Mouse (Mus musculus) thymus, postnatal 0 days (tissue): Measurements from ENCODE around the gene Tmem129. TPM values are rescaled to one million over a fixed set of nuclear protein-coding genes. Genes with fewer than 3 reads are reported as not detected.
A peak's percentile ranks its signal among the peaks of the same experiment; 100 is the strongest.

Experiments used
- DNase-seq: peaks from one replicate; pipeline ENCODE4 v3.0.0-alpha.2; 2015; ENCODE audit warnings: low spot score
- polyA plus RNA-seq: library from polyadenylated mRNA; unstranded; fragments of >200 nt; fragmentation: Nextera tagmentation; extraction: Ambion mirVana; gene quantifications from 2 replicates; pipeline ENCODE4 v1.2.1, GENCODE M21; 2015

Gene Tmem129
- polyA plus RNA-seq, 1 experiment from 2014 or later = 30.8 TPM

DNA sequence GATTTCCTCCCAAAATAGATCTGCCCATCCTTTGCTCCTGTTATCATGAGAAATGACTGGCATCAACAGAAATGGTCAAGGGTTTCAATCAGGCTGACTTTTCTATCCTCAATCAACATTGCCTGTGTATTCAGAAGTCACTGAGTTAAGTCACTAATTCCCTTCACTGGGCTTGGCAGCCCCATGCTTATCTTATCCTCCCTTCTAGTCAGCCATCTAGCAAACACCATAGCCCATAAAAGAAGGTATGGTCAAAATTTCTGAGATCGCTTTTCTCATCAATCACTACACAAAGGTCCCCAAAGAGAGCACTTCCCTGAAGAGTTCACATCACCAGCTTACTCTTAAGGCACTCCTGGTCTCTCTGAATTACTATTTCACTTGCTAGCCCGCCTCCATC is 7.2 kb downstream of the Tmem129 start:
- no peak for DNase-seq

DNA sequence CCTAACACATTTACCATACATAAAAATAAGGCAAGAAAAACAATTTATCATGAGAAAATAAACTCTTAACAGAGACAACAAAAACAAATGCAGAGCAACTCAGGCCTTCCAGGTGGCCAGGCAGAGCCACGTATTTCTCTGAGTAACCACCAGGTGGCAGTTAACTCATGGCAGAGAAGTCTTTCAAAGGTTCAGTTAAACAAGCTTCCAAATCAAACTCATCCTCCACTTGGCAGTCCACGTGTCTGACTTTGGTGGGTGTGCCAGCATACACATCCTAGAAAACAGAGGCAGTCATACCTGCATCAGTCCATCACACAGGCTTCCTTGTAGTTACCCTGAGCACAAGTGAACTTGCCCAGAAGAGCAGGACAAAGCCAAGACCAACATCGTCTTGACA is 17.6 kb downstream of the Tmem129 start:
- peak; percentile 63 for DNase-seq

DNA sequence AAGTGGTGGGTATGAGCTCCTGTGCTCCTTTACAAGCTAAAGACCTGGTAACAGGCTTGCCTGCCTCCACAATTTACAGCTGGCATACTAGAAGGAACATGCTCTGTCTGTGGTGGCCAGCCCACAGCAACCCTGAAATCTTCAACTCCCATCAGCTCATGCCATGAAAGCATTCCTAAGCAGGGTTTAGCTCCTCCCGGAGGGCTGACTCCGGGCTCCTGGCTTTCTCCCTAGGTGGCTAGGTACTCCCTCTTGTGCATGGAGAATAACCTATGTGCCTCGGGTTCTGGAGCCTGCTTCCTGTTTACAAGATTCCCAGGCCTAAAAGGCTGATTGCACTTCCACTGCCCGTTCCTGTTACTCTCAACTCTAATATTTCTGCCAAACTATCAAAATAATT is 19.4 kb downstream of the Tmem129 start:
- no peak for DNase-seq

DNA sequence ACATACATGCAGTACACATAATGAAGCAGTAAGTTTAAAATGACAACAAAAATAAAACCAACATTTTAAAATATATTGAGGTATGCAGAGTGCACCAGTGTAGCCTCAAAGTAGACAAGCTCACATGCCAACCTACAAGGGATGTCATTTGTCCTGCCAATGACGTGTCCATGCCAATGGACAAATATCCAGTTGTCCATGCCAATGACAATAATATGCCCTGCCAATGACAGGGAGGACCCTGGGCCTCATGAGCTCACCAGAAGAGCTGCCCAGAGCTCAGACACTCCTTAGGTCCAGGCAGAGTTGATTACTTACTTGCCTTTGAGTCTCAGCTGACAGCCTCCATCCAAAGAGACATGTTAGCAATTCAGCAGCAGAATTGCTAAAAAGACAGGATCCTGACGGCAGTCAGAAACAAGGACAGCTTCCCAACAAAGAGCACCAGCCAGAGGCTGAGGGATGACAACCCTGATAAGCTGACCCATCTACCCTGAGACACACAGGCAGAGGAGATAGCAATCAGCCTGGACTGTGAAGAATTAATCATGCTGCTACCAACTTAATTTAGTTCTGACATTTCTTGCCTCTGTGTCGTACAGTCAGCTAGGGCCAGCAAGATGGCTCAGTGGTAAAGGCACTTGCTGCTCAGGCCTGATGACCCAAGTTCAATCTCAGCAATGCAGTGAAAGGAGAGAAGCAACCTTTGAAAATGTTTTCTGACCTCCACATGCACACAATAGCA is 20.4 kb downstream of the Tmem129 start:
- no peak for DNase-seq

DNA sequence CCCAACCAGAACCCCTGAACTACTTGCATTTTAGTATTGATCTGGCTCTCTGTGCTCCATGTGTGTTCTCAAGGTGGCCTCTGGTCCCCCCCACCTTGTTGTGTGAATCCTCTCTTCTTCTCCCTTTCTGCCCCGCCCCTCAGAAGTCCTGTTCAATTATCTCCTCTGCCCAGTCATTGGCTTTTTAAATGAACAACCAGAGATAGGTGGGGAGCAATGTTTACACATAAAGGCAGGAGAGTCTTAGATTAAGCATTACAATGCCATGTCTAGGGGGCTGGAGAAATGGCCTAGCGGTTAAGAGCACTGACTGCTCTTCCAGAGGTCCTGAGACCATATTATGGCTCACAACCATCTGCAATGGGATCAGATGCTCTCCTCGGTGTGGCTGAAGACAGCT is 22.9 kb downstream of the Tmem129 start:
- DNase-seq = no peak

DNA sequence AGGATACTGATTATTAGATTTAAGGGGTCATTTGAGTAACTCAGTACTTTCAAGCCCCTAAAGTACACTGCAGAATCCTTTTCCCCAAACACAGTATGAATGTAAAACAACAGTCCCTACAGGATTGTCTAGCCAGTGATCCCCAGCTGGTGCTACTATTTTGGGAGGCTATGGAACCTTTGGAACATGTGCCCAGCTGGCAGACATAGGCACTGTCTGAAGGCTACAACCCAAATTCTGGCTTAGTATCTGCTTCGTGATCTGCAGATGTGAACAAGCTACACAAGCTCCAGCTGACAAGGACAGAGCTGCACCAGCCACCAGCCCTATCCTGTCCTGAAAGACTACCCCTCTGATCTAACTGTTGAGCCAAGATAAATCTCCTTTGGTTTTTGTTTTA is 25.7 kb downstream of the Tmem129 start:
- DNase-seq = no peak

DNA sequence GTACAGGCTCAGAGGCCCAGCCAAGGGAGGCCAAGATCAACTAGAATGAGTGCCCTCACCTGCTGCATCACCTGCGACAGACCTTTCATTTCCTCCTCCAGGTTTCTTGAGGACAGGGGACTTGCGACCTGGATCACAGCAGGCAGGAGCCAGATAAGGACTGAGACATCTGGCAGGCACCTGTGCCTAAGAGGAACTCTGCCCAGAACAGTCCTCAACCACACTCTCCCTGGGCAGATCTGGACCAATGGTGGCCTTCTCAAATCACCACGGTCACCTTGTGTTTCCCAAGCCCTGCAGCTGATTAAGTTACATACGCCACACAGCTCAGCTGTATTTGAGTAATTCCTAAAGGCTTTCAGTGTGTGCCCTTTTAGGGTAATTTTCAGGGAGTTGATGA is 27.6 kb downstream of the Tmem129 start:
- DNase-seq = no peak

DNA sequence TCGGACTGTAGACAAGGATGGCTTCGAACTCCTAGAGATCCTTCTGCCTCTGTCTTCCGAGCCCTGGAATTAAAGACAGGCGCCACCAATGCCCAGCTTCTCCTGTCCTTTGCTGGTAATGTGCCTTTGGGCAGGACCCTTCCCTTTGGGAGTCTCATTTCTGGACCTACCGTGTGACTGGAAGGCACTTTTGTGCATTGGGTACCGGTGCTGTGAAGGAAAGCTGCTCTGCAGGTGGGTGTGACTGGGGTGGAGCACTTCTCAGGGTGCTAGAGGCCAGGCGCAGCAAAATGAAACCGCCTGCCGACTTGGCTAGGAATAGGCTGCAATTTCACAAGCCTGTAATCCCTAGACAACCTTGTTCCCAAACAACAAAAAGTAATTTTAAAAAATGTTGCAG is 28.2 kb downstream of the Tmem129 start:
- peak; percentile 48 for DNase-seq

DNA sequence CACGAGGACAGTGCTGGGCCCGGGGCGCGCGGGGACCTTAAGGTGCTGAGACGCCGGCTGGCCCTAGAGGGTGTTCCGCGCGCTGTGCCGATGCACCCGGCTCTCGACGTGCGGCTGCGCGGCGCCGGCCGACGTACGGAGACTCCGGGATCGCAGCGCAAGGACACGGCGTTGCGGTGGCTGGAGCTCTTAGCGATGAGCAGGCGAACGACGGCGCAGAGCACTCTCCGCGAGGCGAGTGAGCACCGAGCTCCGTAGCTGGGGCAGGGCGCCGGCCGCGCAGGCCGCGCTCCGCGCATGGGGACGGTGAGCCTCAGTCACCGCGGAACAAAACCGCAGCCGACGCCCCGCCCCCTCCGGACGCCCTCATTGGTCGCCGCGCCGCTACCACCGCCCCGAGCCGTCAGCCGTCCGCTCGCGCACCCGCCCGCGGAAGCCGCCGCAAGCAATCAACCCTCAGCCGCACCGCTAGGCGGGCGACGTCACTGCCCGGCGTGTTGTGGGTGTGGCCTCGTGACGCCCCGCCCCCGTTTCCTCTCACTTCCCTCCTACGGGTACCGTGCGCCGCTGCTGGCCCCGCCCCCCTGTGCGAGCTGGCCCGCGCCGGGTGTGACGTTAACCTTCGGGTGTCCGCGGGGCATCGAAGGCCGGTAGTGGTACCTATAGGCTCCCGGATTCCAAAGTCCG is 28.8 kb downstream of the Tmem129 start, which contains the start of the genes Fam53a and Gm9903:
Fam53a (minus strand) TSS at position 335 of the 687 bp plus-strand sequence.
Gm9903 (plus strand) TSS at position 625 of the 687 bp plus-strand sequence.
- DNase-seq = peak; percentile 98

DNA sequence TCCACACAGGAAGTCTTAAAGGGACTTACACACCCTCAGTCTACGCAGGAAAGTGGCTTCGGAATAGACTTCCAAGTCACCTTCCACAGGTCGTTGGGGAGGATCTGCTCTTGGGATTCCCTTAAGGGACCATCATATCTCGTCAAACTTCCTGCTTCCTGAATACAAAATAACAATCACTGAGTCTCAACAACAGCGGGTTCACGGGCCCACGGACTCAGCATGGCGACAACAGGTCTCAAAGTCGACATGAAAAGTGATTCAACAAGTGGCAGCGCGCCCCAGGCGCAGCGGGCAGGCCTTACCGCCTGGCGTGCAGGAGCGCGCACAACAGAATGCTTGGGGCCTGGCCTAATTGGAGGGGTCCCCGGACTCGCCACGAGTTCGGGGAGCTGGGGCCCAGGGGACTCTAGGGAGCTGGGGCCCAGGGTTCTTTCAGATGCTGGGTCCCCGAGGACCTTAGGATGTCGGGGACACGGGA is 29.4 kb downstream of the Tmem129 start:
- peak; percentile 76 for DNase-seq

DNA sequence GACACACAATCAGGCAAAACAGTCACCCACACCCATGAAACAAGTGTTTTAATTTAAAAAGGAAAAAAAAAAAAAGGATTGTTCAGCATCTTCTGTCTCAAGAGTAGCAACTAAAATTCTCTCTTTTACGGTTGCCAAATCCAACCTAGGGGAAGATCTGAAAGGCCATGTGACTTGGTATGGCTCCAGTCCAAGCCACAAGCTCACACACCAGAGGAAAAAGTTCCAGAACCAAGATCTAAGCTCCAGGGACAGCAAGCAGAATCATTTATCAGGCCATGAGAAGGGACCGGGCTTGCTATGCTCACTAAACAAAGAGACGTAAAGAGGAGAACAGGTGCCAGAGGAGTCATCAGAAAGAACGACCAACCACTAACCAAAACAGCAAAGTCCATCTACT is 30.2 kb downstream of the Tmem129 start:
- DNase-seq = peak; percentile 9

DNA sequence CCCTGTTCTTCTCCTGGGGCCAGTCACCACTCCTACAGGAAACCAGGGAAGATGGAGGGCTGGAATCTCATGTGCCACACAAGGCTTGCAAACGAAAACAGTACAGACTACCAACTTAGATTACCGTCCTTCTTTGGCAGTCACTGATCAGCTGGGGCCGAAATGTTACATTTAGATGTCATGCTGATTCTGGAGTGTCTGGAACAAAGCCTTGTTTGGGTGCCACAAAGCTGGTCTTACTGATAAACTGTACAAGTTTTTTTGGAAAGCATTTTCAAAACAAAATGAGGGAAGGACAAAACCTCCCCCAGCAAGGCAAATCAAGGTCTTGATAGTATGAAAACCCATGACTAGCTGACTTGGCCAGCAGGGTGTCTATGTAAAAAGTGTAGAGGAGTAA is 34.5 kb downstream of the Tmem129 start:
- DNase-seq = no peak

DNA sequence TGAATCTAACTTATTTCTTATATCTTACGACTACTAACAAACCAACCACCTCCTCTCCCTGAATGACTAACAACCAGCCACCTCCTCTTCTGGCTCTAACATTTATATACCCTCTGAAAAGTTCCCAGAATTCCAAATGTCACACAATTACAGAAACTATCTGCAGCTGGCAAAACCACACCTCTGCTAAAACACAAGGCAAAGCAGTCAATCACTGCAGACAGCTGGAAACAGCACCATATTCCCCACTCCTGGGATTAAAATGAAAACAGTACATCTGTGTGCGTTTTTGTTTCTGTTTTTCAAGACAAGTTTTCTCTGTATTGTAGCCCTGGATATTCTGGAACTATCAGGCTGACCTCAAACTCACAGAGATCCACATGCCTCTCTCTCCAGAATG is 35.5 kb downstream of the Tmem129 start:
- DNase-seq = no peak

DNA sequence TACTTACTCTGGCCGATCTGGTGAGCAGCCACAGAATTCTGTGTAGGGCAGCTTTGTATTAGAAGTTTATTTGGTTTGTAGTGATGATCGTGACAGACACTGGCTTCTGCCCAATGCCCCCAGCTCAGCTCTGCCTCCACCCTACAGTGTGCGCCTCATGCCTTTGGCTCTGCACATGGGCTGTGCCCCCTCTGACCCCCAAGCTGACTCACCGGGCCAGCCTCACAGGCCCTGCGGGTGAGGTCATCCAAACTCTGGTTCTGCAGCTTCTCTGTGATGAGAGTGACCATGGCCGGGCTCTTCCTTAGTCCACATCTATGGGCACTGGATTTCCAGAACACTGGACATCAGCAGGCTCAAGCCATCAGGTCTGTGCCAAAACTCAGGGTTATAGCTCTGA is 43.8 kb downstream of the Tmem129 start:
- no peak for DNase-seq

DNA sequence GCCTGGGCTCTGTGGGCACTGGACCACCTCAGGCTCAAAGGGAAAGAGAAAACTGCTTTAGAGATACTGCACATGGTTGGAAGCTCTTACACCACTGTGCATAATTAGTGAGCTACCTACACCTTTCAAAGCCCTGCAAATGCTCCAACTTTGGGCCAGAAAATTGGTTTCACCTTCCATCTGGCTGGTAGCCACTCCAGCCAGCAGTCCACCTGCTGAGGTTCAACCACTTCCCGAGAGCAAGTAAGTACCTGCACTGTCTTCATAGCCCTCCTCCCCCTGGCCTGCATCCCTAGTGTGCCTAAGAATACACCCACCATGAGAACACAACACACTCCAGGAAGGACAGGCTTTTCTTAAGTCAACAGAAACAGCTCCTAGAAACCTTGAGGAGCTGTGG is 46.4 kb downstream of the Tmem129 start:
- DNase-seq = no peak

DNA sequence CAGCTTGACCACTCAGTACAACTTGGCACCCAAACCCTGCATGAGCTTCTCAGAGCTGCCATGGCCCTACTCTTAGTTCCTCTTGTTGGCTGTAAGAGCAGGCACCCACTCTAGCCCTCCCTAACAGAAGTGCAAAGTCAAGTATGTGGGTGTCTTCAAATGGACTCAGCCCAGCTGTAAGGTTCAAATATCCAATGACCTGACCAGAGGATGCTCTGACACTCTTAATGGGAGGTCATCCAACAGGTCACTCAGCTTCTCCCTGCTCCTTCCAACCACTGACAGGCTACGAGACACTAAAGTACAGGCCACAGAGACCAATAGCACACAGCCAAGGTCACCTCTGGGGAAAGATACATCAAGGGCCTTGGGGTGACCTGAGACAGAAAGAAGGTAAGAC is 49.0 kb downstream of the Tmem129 start:
- no peak for DNase-seq

DNA sequence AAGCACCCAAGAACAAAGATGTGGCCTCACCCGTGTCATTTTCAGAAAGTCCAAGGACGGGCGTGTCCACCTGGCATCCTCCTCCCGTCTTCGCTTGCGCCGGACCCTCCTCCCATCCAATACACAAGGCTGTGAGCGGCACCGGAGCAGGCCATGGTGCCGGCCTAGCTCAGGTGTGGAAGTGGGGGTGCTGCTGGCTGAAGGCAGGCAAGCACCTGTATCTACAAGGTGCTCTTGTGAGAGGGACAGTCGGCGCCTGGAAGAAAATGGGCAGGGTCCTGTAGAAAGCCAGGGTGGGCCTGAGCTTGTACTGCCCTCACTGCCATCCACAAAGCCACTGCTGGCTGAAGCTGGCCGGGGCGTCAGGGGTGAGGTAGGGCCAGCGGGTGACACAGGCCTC is 50.8 kb downstream of the Tmem129 start:
- DNase-seq = no peak

DNA sequence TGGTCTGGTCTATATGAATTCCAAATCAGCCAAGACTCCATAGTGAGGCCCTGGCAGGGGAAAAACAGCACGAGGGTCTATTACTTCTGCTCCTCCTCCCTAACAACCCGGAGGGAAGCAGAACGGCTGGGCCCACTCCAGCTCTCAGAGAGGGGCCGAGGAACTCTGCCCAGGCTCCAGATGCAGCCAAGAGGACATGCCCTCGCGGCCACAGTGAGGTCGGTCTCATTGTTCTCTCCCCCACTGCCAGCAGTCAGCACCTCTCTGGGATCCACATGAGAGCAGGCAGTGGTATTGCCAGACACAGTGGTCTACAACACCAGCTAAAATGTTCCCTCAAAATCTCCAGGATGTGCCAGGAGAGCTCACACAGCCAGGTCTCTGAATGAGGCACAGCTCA is 51.6 kb downstream of the Tmem129 start:
- DNase-seq = no peak

DNA sequence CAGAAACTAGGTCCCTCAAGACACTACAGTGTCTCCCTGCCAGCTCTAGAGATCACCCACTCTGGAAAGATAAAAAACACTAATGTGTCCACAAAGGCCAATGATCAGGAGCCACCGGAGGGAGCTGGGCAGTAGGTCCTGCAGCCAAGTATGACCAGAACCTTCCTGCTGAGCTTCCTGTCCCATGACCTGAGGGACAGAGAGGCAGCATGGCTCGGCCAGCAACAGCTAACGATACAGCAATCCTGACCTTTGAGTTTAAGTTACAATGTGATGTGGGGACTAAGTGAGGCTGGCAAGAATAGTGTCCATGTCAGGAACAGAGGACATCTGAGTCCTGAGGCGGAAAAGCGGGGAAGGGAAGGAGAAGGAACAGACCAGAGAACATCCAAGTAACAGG is 52.9 kb downstream of the Tmem129 start:
- no peak for DNase-seq
